Mouse (Mus musculus) spleen, adult 2 months (tissue): Measurements from ENCODE around the gene Tbx19. TPM values are rescaled to one million over a fixed set of nuclear protein-coding genes. Genes with fewer than 3 reads are reported as not detected.
A peak's percentile ranks its signal among the peaks of the same experiment; 100 is the strongest.

Experiments used
- DNase-seq, 2 experiments: peaks; one replicate each; pipeline versions ENCODE4 v3.0.0 to v3.0.0-alpha.2; 2012 to 2021; ENCODE audit warnings: low spot score in 2 of 2, low read depth in 1 of 2
- H3K27ac ChIP-seq: fragments of 200-500 bp; 2 replicates; pipeline ENCODE4 v1.5.1; 2012; ENCODE audit warnings: low read length, inconsistent platforms; ENCODE audit not compliant: insufficient read depth
- H3K27me3 ChIP-seq: fragments of 200-500 bp; 2 replicates; pipeline ENCODE4 v1.6.1; 2012; ENCODE audit warnings: mild to moderate bottlenecking, moderate library complexity, low read length, inconsistent platforms; ENCODE audit not compliant: control insufficient read depth, insufficient read depth
- H3K36me3 ChIP-seq: fragments of 200-500 bp; 2 replicates; pipeline ENCODE4 v1.6.1; 2012; ENCODE audit warnings: mild to moderate bottlenecking, low read length, inconsistent platforms; ENCODE audit not compliant: control insufficient read depth, insufficient read depth
- H3K4me1 ChIP-seq: fragments of 200-500 bp; 2 replicates; pipeline ENCODE4 v1.6.1; 2011; ENCODE audit warnings: inconsistent platforms; ENCODE audit not compliant: control insufficient read depth, insufficient read depth, insufficient read length
- H3K4me3 ChIP-seq: fragments of 200-500 bp; 2 replicates; pipeline ENCODE4 v1.5.1; 2011; ENCODE audit warnings: mild to moderate bottlenecking, inconsistent platforms; ENCODE audit not compliant: insufficient read depth, insufficient read length; ENCODE audit errors: extremely low read depth
- CTCF ChIP-seq: fragments of 200-500 bp; IDR thresholded peaks from 2 replicates; pipeline ENCODE4 v1.5.1; 2011; ENCODE audit warnings: mild to moderate bottlenecking, inconsistent platforms; ENCODE audit not compliant: insufficient read depth, insufficient read length, insufficient replicate concordance; ENCODE audit errors: extremely low read depth
- POLR2A ChIP-seq: fragments of 200-500 bp; IDR thresholded peaks from 2 replicates; pipeline ENCODE4 v1.6.1; 2011; ENCODE audit warnings: low read depth, low read length, inconsistent platforms
- WGBS: fragments of 180-500 bp; shearing (Covaris S2); methylation state at CpG from one replicate; pipeline ENCODE4 v1.1.7; 2018; 5-methylcytosine and 5-hydroxymethylcytosine counted together
- polyA plus RNA-seq: library from polyadenylated mRNA; depleted of rRNA; stranded (reverse); fragments of >200 nt; gene quantifications from 2 replicates; pipeline ENCODE4 v1.2.3, GENCODE M21; 2012

The Tbx19 gene
- polyA plus RNA-seq, 1 experiment = 0.16 TPM

DNA sequence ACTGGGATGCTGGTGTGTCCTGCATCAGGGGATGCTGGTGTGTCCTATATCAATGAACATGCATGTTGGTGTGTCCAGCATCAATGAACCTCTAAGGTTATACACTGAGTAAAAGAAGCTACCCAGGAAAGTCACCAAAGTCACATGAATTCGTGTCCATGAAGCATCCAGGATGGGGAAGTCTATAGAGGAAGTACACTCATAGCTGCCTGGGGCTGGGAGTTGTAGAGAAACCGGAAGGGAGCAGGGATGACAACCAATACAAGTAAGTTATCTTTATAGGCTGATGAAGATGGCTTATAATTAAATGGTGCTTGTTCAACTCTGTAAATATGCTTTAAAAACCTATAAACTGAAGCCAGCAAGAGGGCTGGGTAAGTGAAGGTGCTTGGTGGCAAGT lies 26.7 kb downstream of the Tbx19 start:
- Histone ChIP-seq H3K27me3 (no peaks in the 10 kb centered on the region), H3K4me1 (no peaks in the 10 kb centered on the region), H3K27ac (no peak overlapping the region), H3K4me3 (no peak overlapping the region), H3K36me3 (no peaks in the 10 kb centered on the region)
- 28% methylated on average over 2 of the region's 2 CpGs for WGBS
- no peak for TF ChIP-seq POLR2A
- no peak for TF ChIP-seq CTCF
- no peak for DNase-seq

DNA sequence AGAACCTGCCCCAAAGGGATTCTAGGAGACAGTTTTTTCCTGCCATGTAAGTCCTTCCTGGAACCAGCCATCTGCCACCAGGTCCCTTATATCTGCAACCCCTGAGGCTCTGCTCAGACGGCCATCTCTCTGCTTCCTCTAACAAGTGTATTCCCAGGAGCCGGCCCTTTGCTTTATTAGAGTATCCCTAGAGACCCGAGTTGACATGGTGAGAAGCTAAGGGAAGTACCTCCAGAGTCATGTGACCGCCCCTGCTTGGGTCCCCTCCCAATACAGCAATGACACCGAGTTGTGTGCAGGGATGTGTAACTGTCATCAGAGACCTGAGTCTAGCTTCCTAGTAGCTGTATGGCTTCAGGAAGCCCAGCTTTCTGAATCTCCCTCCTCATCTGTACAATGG lies 27.3 kb downstream of the Tbx19 start:
- H3K27ac ChIP-seq = no peak overlapping the region
- DNase-seq = no peak
- H3K4me3 ChIP-seq = no peak overlapping the region
- H3K4me1 ChIP-seq = no peaks in the 10 kb centered on the region
- TF ChIP-seq POLR2A (no peak), CTCF (no peak)
- WGBS = 30% methylated on average over 5 of the region's 5 CpGs
- no peaks in the 10 kb centered on the region for H3K36me3 ChIP-seq
- H3K27me3 ChIP-seq = no peaks in the 10 kb centered on the region

- TF ChIP-seq CTCF (peak; percentile 69; the same call in 1 of the 2 replicates), POLR2A (no peak)
- Histone ChIP-seq H3K4me3 (no peak overlapping the region), H3K36me3 (no peaks in the 10 kb centered on the region), H3K4me1 (no peaks in the 10 kb centered on the region), H3K27me3 (no peaks in the 10 kb centered on the region), H3K27ac (no peak overlapping the region)
- 59% methylated on average over 14 of the region's 14 CpGs for WGBS
- DNase-seq = peak; percentile 45 to 56
Observed at GRCm38 (mm10) chr1:165132187-165132877, 28.2 kb downstream of the Tbx19 start.

- no peak overlapping the region for H3K4me3 ChIP-seq
- no peaks in the 10 kb centered on the region for H3K36me3 ChIP-seq
- no peaks in the 10 kb centered on the region for H3K4me1 ChIP-seq
- H3K27ac ChIP-seq = no peak overlapping the region
- 69% methylated on average over 5 of the region's 5 CpGs for WGBS
- no peak for DNase-seq
- TF ChIP-seq POLR2A (no peak), CTCF (no peak)
- no peaks in the 10 kb centered on the region for H3K27me3 ChIP-seq
Observed at GRCm38 (mm10) chr1:165129573-165129972, 31.0 kb downstream of the Tbx19 start.

GRCm38 (mm10) chr1:165121096-165121495 lies 39.5 kb downstream of the Tbx19 start:
- DNase-seq = no peak
- Histone ChIP-seq H3K36me3 (no peaks in the 10 kb centered on the region), H3K4me3 (no peak overlapping the region), H3K27ac (no peak overlapping the region), H3K27me3 (no peaks in the 10 kb centered on the region), H3K4me1 (no peaks in the 10 kb centered on the region)
- 81% methylated on average over 7 of the region's 7 CpGs for WGBS
- TF ChIP-seq POLR2A (no peak), CTCF (no peak)

DNA sequence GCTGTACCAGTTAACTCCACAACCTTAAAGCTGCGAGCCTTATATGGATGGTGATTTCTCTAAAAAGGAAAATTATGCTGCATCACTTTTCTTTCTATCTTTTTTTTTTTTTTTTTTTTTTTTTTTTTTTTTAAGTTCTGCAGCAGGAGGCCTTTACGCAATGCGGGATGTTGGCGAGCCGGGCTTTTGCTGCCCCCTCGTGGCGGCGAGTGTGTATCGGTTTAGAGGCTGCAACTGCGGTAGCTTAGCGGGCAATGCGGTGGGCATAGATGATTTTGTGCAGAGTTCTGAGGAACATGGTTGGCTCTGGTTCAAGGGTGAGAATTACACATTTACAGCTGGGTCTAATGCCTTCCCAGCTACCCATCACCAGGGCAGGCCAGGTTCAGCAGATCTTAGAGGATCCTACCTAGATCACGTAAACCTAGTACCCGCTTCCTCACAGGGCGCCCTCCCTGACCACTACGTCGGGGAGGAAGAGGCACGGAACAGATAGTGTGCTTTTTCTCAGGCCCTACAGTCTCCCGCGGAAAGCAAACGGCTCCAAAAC lies 40.1 kb downstream of the Tbx19 start:
- H3K4me3 ChIP-seq = no peak overlapping the region
- H3K27ac ChIP-seq = no peak overlapping the region
- DNase-seq = peak; percentile 45 to 74
- no peaks in the 10 kb centered on the region for H3K27me3 ChIP-seq
- TF ChIP-seq POLR2A (no peak), CTCF (peak; percentile 93)
- WGBS = 13% methylated on average over 21 of the region's 21 CpGs
- no peaks in the 10 kb centered on the region for H3K4me1 ChIP-seq
- no peaks in the 10 kb centered on the region for H3K36me3 ChIP-seq

DNA sequence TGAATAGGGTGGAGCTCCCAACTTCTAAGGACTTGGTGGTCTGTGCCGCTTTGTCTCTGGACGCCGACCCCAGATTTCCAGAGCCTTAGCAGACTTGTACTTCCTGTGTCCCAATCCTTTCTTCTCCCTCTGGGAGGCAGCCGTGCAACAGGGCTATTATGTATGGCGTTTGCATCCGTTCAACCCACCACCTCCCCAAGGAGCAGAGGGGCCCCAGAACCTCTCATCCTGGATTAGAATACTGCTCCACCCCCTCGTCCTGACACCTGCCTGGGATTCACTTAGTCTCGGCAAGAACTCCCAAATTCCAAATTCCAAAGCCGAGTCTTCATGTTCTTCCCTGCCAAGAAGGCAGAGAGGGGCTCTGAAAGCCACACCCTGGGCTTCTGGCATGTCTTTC lies 40.8 kb downstream of the Tbx19 start:
- no peaks in the 10 kb centered on the region for H3K36me3 ChIP-seq
- H3K27me3 ChIP-seq = no peaks in the 10 kb centered on the region
- H3K27ac ChIP-seq = no peak overlapping the region
- TF ChIP-seq CTCF (no peak), POLR2A (no peak)
- no peak for DNase-seq
- 66% methylated on average over 9 of the region's 9 CpGs for WGBS
- no peak overlapping the region for H3K4me3 ChIP-seq
- H3K4me1 ChIP-seq = no peaks in the 10 kb centered on the region; the same call in 1 of the 2 replicates
